Mouse (Mus musculus): ENCODE results near the gene Ier5. TPM values are rescaled to one million over a fixed set of nuclear protein-coding genes. Genes with fewer than 3 reads are reported as not detected.

The Ier5 gene
- total and polyA plus RNA-seq, 3 experiments: 7.2 to 7.4 TPM; not detected in 1

DNA sequence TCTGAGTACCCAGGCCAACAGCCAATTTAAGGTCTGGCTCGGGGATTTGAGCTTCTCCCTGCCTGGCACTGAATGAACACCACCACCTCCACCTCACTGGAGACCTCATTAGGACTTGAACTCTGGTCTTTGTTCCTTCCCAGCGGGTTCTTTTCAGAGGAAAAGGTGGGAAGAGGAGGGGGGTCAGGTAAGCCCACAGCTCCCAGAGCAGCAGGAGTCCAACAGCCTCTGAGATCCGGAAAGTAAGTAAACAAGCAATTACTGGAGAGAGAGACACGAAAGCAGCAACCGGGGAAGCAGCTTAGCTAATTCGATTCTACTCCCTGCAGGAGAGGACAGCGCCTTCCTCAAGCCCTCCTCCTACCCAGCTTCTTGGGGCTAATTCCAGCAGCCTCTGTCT, 13.0 kb downstream of the Ier5 start:
- H3K27me3 ChIP-seq (ENCODE audit: control insufficient read depth in 1 of 2, insufficient read depth in 2 of 2, low read length in 2 of 2): no peaks in the 10 kb centered on the region
- peak overlapping the region; percentile 65 for H3K27ac ChIP-seq (ENCODE audit: control insufficient read depth, low read depth, low read length)
- H3K4me1 ChIP-seq (ENCODE audit: control insufficient read depth in 1 of 2, insufficient read depth in 2 of 2, low read length in 2 of 2): peaks cover 18 to 49% of the 10 kb centered on the region in 2 experiments
- no peaks in the 10 kb centered on the region; the same call in 1 of the 2 replicates for H3K79me2 ChIP-seq (ENCODE audit: control insufficient read depth, insufficient read depth, low read length, poor library complexity)
- H3K9ac ChIP-seq (ENCODE audit: control insufficient read depth, low read depth, low read length, poor library complexity, severe bottlenecking): peak overlapping the region; percentile 61
- peaks cover 0 to 28% of the 10 kb centered on the region in 2 experiments; a peak in 2 of 4 replicates for H3K36me3 ChIP-seq (ENCODE audit: control insufficient read depth in 1 of 2, insufficient read depth in 2 of 2, low read length in 2 of 2)
- peak overlapping the region; percentile 41 to 59 for H3K4me3 ChIP-seq (ENCODE audit: control insufficient read depth in 1 of 2, insufficient read depth in 1 of 2, low read depth in 2 of 2, low read length in 2 of 2)
- no peaks in the 10 kb centered on the region for H3K9me3 ChIP-seq (replicated peaks; ENCODE audit: insufficient read depth, low read length)
- peak; percentile 60 for DNase-seq (ENCODE audit: low read depth, low spot score)
- TF ChIP-seq CTCF (IDR thresholded peaks at IDR 0.05 in 2 of 3, conservative IDR thresholded peaks at IDR 0.05 in 1 of 3; ENCODE audit: control insufficient read depth in 1 of 3, insufficient read depth in 1 of 3, low read depth in 2 of 3, low read length in 3 of 3, poor library complexity in 1 of 3, severe bottlenecking in 1 of 3): no peak

DNA sequence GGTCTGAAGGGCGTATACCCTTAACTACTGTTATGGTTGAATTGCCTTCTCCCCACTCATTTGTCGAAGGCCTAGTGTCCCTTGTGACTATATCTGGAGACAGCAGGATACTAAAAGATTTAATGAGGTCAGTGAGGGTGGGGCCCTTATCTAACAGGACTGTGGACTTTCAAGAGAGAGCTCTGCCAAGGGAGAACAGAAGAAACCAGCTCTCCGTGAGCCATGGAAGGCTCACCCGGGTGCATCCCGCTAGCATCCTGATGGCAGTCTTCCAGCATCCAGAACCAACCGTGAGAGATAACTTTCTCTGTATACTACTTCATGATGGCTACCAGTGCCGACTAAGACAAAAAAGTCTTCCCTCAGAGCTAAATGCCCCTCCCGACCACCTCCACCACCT, 14.6 kb downstream of the Ier5 start:
- H3K9ac ChIP-seq (ENCODE audit: control insufficient read depth, low read depth, low read length, poor library complexity, severe bottlenecking): 0 out of 2 replicates have a peak overlapping the region, but pooled peaks have one; percentile 16
- H3K27me3 ChIP-seq (ENCODE audit: control insufficient read depth in 1 of 2, insufficient read depth in 2 of 2, low read length in 2 of 2): no peaks in the 10 kb centered on the region
- H3K9me3 ChIP-seq (replicated peaks; ENCODE audit: insufficient read depth, low read length): no peaks in the 10 kb centered on the region
- peak overlapping the region; percentile 5; the same call in 1 of the 2 replicates for H3K27ac ChIP-seq (ENCODE audit: control insufficient read depth, low read depth, low read length)
- peak overlapping the region; percentile 23 to 59 for H3K4me3 ChIP-seq (ENCODE audit: control insufficient read depth in 1 of 2, insufficient read depth in 1 of 2, low read depth in 2 of 2, low read length in 2 of 2)
- DNase-seq (ENCODE audit: low read depth, low spot score): peak; percentile 43
- no peaks in the 10 kb centered on the region; the same call in 1 of the 2 replicates for H3K79me2 ChIP-seq (ENCODE audit: control insufficient read depth, insufficient read depth, low read length, poor library complexity)
- no peak for TF ChIP-seq CTCF (IDR thresholded peaks at IDR 0.05 in 2 of 3, conservative IDR thresholded peaks at IDR 0.05 in 1 of 3; ENCODE audit: control insufficient read depth in 1 of 3, insufficient read depth in 1 of 3, low read depth in 2 of 3, low read length in 3 of 3, poor library complexity in 1 of 3, severe bottlenecking in 1 of 3)
- 0 out of 2 replicates have a peak, but pooled peaks have one; percentile 13 for TF ChIP-seq TCF12 (IDR thresholded peaks at IDR 0.05; ENCODE audit: low read depth, low read length)
- TF ChIP-seq ELF1 (IDR thresholded peaks at IDR 0.05; ENCODE audit: low read depth, low read length): no peak
- TF ChIP-seq TAL1 (IDR thresholded peaks at IDR 0.05; ENCODE audit: low read length): 0 out of 2 replicates have a peak, but pooled peaks have one; percentile 17
- TF ChIP-seq ZC3H11A (IDR thresholded peaks at IDR 0.05; ENCODE audit: low read depth, low read length): no peak
- TF ChIP-seq ZNF384 (IDR thresholded peaks at IDR 0.05; ENCODE audit: low read depth, low read length): no peak
- no peak for TF ChIP-seq JUND (IDR thresholded peaks at IDR 0.05; ENCODE audit: low read depth, low read length)
- no peak for TF ChIP-seq POLR2AphosphoS5 (IDR thresholded peaks at IDR 0.05; ENCODE audit: borderline replicate concordance, low read depth, low read length)
- TF ChIP-seq RCOR1 (IDR thresholded peaks at IDR 0.05; ENCODE audit: low read depth, low read length): peak; percentile 48; the same call in 1 of the 2 replicates
- TF ChIP-seq EP300 (IDR thresholded peaks at IDR 0.05; ENCODE audit: low read depth in 1 of 2, low read length in 2 of 2): 0 out of 4 replicates have a peak, but pooled peaks have one; percentile 11 to 22
- TF ChIP-seq POLR2AphosphoS2 (IDR thresholded peaks at IDR 0.05; ENCODE audit: low read length): no peak
- TF ChIP-seq E2F4 (IDR thresholded peaks at IDR 0.05; ENCODE audit: borderline replicate concordance, low read depth, low read length): no peak
- no peak for TF ChIP-seq UBTF (IDR thresholded peaks at IDR 0.05; ENCODE audit: borderline replicate concordance, insufficient read depth, low read depth, low read length)
- 0 out of 2 replicates have a peak, but pooled peaks have one; percentile 12 for TF ChIP-seq GATA1 (IDR thresholded peaks at IDR 0.05; ENCODE audit: low read depth, low read length)
- TF ChIP-seq SMC3 (IDR thresholded peaks at IDR 0.05; ENCODE audit: low read depth, low read length): no peak
- TF ChIP-seq ZKSCAN1 (IDR thresholded peaks at IDR 0.05; ENCODE audit: low read depth, low read length): no peak
- TF ChIP-seq ETS1 (IDR thresholded peaks at IDR 0.05; ENCODE audit: low read depth, low read length): 0 out of 2 replicates have a peak, but pooled peaks have one; percentile 14
- peaks cover 0 to 28% of the 10 kb centered on the region in 2 experiments; a peak in 2 of 4 replicates for H3K36me3 ChIP-seq (ENCODE audit: control insufficient read depth in 1 of 2, insufficient read depth in 2 of 2, low read length in 2 of 2)
- peaks cover 16 to 48% of the 10 kb centered on the region in 2 experiments for H3K4me1 ChIP-seq (ENCODE audit: control insufficient read depth in 1 of 2, insufficient read depth in 2 of 2, low read length in 2 of 2)

All from MEL (cell line).